Mouse (Mus musculus) liver, adult 2 months (tissue): Measurements from ENCODE around the gene Gli1. TPM values are rescaled to one million over a fixed set of nuclear protein-coding genes. Genes with fewer than 3 reads are reported as not detected.
"Not testable (repeated sequence)": the region's sequence is repeated elsewhere in the genome, so short reads cannot be mapped to it uniquely, and the experiment has no call there.

ENCODE experiments used
- DNase-seq: peaks from one replicate; pipeline ENCODE4 v3.0.0-alpha.2; 2011; ENCODE audit warnings: low read depth, low spot score; ENCODE audit errors: extremely low read depth
- H3K27ac ChIP-seq: fragments of 200-500 bp; replicated peaks from 2 replicates; pipeline ENCODE4 v1.5.1; 2012; ENCODE audit warnings: low read depth, mild to moderate bottlenecking, control low read depth, inconsistent platforms, low read length; ENCODE audit not compliant: insufficient read depth
- H3K27me3 ChIP-seq: fragments of 200-500 bp; 2 replicates; pipeline ENCODE4 v1.6.1; 2012; ENCODE audit warnings: mild to moderate bottlenecking, moderate library complexity, low read length, inconsistent platforms; ENCODE audit not compliant: control insufficient read depth, insufficient read depth
- H3K36me3 ChIP-seq: fragments of 200-500 bp; 2 replicates; pipeline ENCODE4 v1.6.1; 2012; ENCODE audit warnings: low read length, inconsistent platforms; ENCODE audit not compliant: control insufficient read depth, insufficient read depth
- H3K4me1 ChIP-seq: fragments of 200-500 bp; 2 replicates; pipeline ENCODE4 v1.6.1; 2011; ENCODE audit warnings: low read length; ENCODE audit not compliant: control insufficient read depth, insufficient read depth
- H3K4me3 ChIP-seq: fragments of 200-500 bp; 2 replicates; pipeline ENCODE4 v1.5.1; 2011; ENCODE audit warnings: low read depth, mild to moderate bottlenecking, control low read depth, low read length, moderate library complexity; ENCODE audit not compliant: insufficient read depth
- H3K79me2 ChIP-seq: fragments of 200-500 bp; 2 replicates; pipeline ENCODE4 v1.6.1; 2012; ENCODE audit warnings: inconsistent platforms, mild to moderate bottlenecking, low read length, moderate library complexity; ENCODE audit not compliant: control insufficient read depth, insufficient read depth
- H3K9ac ChIP-seq: fragments of 200-500 bp; 2 replicates; pipeline ENCODE4 v1.6.1; 2012; ENCODE audit warnings: low read depth, mild to moderate bottlenecking, control low read depth, inconsistent platforms, low read length
- CTCF ChIP-seq: fragments of 200-500 bp; IDR thresholded peaks from 2 replicates; pipeline ENCODE4 v1.5.1; 2011; ENCODE audit warnings: low read depth, low read length, control low read depth
- POLR2A ChIP-seq: fragments of 200-500 bp; IDR thresholded peaks from 2 replicates; pipeline ENCODE4 v1.6.1; 2011; ENCODE audit warnings: low read length, control low read depth; ENCODE audit not compliant: insufficient read depth; ENCODE audit errors: extremely low read depth
- WGBS: fragments of 180-500 bp; shearing (Covaris S2); methylation state at CpG from one replicate; pipeline ENCODE4 v1.1.7; 2018; 5-methylcytosine and 5-hydroxymethylcytosine counted together
- polyA plus RNA-seq: library from polyadenylated mRNA; depleted of rRNA; stranded (reverse); fragments of >200 nt; gene quantifications from 2 replicates; pipeline ENCODE4 v1.2.3, GENCODE M21; 2012
- total RNA-seq: library from RNA; depleted of rRNA; stranded (reverse); fragments of >200 nt; gene quantifications from 2 replicates; pipeline ENCODE4 v1.2.3, GENCODE M21; 2014

The Gli1 gene
- total and polyA plus RNA-seq, 2 experiments: 0.04 TPM; not detected in 1

DNA sequence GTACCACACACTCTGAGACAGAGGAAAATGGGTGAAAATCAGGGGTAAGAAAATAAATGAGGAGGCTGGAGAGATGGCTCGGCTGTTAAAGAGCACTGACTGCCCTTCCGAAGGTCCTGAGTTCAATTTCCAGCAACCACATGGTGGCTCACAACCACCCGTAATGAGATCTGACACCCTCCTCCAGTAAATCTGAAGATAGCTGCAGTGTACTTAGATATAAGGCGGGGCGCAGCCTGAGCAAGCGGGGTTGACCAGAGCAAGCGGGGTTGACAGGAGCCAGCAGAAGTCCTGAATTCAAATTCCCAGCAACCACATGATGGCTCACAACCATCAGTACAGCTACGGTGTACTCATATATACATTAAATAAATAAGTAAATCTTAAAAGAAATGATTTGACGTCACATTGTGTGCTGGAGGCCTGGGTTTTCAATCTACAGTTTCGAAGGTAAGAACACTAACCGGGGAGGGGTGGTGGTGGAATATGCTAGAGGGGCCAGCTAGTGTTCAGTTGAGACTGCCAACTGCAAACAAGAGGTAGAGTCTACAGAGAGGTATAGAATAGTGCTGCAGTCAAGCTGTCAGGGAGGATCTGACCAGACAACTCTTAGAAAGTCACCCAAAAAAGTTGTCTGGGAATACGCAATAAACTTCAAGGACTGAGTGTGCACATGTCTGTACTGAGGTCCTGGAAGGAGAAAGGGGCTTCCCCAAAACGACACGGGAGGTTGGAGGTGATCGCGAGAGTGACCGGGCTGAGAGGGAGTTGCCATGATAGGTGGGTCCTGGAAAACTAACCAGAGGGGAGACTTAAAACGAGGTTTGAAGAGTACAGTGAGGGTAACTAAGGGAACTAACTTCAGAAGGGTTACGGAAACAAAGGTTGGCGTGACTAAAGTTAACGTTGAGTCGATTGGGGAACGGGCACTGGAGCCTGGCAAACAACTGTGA lies 31.0 kb downstream of the Gli1 start:
- H3K27ac ChIP-seq: peak overlapping the region; percentile 79
- TF ChIP-seq CTCF (no peak), POLR2A (no peak)
- H3K4me1 ChIP-seq: peaks cover 8% of the 10 kb centered on the region
- peaks cover 6% of the 10 kb centered on the region; the same call in 1 of the 2 replicates for H3K79me2 ChIP-seq
- no peaks in the 10 kb centered on the region for H3K27me3 ChIP-seq
- DNase-seq: peak; percentile 36
- peaks cover 24% of the 10 kb centered on the region for H3K36me3 ChIP-seq
- WGBS: 28% methylated on average over 23 of the region's 23 CpGs
- peak overlapping the region; percentile 77 for H3K4me3 ChIP-seq
- H3K9ac ChIP-seq: peak overlapping the region; percentile 88

GRCm38 (mm10) chr10:127309167-127309566 lies 32.6 kb downstream of the Gli1 start:
- 87% methylated on average over 3 of the region's 3 CpGs for WGBS
- not testable (repeated sequence) for DNase-seq, H3K4me3 ChIP-seq, H3K27ac ChIP-seq, H3K9ac ChIP-seq, H3K27me3 ChIP-seq, H3K79me2 ChIP-seq, H3K4me1 ChIP-seq
- peaks cover 28% of the 10 kb centered on the region for H3K36me3 ChIP-seq

- no peak for DNase-seq
- H3K4me3 ChIP-seq: no peak overlapping the region
- TF ChIP-seq CTCF: no peak
- no peak for TF ChIP-seq POLR2A
- H3K27me3 ChIP-seq: no peaks in the 10 kb centered on the region
- H3K27ac ChIP-seq: no peak overlapping the region
- H3K9ac ChIP-seq: no peak overlapping the region
- no peaks in the 10 kb centered on the region for H3K4me1 ChIP-seq
- H3K79me2 ChIP-seq: no peaks in the 10 kb centered on the region
- 97% methylated on average over 11 of the region's 11 CpGs for WGBS
- peaks cover 52% of the 10 kb centered on the region for H3K36me3 ChIP-seq
Observed at GRCm38 (mm10) chr10:127303136-127303535, 38.6 kb downstream of the Gli1 start.

DNA sequence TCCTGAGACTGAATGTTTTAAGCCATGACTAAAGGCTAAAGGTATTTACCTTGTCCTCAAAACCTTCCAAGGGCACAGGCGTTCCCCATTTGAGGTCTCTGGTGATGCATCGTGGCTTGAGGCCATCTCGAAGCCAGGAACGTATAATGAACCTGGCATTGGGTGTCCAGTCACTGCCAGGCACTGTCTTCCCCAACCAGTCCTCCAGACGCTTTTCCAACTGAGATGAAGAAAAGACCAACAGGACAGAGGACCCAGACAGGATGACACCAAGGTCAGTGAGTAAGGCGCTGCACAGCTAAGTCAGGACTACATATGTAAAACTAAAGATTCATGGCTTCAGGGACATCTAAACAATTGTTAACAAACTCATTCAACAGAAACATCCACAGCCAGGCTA lies 41.4 kb downstream of the Gli1 start:
- 95% methylated on average over 6 of the region's 6 CpGs for WGBS
- Histone ChIP-seq H3K27me3 (no peaks in the 10 kb centered on the region), H3K36me3 (peaks cover 56% of the 10 kb centered on the region), H3K4me3 (no peak overlapping the region), H3K79me2 (0 out of 2 replicates have a peak, but pooled peaks cover 4% of the 10 kb centered on the region), H3K27ac (no peak overlapping the region), H3K4me1 (0 out of 2 replicates have a peak, but pooled peaks cover under 1% of the 10 kb centered on the region), H3K9ac (no peak overlapping the region)
- TF ChIP-seq POLR2A (no peak), CTCF (no peak)
- no peak for DNase-seq

DNA sequence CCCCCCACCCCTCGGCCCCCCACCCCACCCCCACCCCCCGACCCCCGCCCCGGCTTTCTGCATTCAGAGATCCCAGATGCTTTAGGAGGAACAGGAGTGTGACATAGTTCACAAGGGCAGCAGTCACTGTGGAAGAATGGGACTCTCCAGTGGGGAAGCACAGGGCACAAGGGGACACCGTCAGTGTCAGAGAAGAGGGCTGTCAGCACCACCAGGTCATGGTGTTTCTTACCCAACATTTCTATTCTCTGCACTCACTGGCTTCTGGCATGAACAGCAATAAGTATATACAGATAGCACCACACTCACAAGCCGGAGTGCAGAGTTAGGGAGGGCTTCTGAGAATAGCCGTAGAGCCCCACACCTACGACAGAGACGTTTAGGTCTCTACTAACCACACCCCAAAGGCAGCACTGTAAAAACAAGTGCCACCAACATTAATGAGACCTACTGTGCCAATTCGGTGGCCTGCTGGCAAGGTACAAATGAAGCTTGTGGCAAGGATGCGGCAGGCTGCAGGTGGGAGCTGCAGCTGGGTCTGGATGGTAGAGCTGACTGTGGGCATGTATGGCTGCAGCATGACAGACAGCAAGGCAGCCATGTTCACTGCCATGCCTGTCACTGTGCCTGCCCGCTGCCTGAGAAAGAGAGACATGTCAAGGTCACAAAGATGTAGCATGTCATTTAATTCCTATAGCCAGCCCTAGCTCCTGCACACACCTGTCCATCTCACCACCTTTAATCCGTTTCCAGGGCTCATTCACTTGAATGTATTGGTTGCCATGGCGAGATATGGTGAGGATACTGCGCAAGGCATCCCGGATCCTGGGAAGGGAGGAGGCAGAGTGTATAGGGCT lies 44.5 kb downstream of the Gli1 start:
- WGBS: 89% methylated on average over 16 of the region's 16 CpGs
- Histone ChIP-seq H3K4me3 (no peak overlapping the region), H3K36me3 (peaks cover 50% of the 10 kb centered on the region), H3K4me1 (peaks cover 7% of the 10 kb centered on the region; the same call in 1 of the 2 replicates), H3K79me2 (0 out of 2 replicates have a peak, but pooled peaks cover 4% of the 10 kb centered on the region), H3K27ac (no peak overlapping the region), H3K27me3 (no peaks in the 10 kb centered on the region), H3K9ac (no peak overlapping the region)
- TF ChIP-seq POLR2A (no peak), CTCF (no peak)
- DNase-seq: no peak
